Mouse (Mus musculus) CH12.LX (cell line): ENCODE measurements at regions not wholly inside any gene's neighbourhood (a gene's known extent, or its start where the extent isn't known, plus 50 kb on each side); places are given as distances from the start of the nearest gene placed in this dataset.

Source experiments
- EP300 ChIP-seq: IDR thresholded peaks from 2 replicates; pipeline ENCODE4 v1.6.1; 2011; ENCODE audit warnings: low read length, improper control_type of control experiment
- GABPA ChIP-seq: IDR thresholded peaks from 2 replicates; pipeline ENCODE4 v1.6.1; 2012; ENCODE audit warnings: low read depth, low read length, improper control_type of control experiment, inconsistent platforms; ENCODE audit not compliant: insufficient replicate concordance
- HCFC1 ChIP-seq: IDR thresholded peaks from 2 replicates; pipeline ENCODE4 v1.6.1; 2012; ENCODE audit warnings: low read depth, mild to moderate bottlenecking, inconsistent platforms, low read length, improper control_type of control experiment
- JUND ChIP-seq: conservative IDR thresholded peaks from 2 replicates; pipeline ENCODE4 v1.6.1; 2011; ENCODE audit warnings: low read depth, low read length, improper control_type of control experiment
- MAFK ChIP-seq: IDR thresholded peaks from 2 replicates; pipeline ENCODE4 v1.6.1; 2011; ENCODE audit warnings: low read length, improper control_type of control experiment; ENCODE audit not compliant: insufficient replicate concordance
- MAZ ChIP-seq: IDR thresholded peaks from 2 replicates; pipeline ENCODE4 v1.6.1; 2012; ENCODE audit warnings: low read depth, mild to moderate bottlenecking, inconsistent platforms, low read length, improper control_type of control experiment, moderate library complexity
- MEF2A ChIP-seq: IDR thresholded peaks from 2 replicates; pipeline ENCODE4 v1.6.1; 2014; ENCODE audit warnings: low read depth, mild to moderate bottlenecking, inconsistent platforms, low read length, improper control_type of control experiment, borderline replicate concordance
- MXI1 ChIP-seq: IDR thresholded peaks from 2 replicates; pipeline ENCODE4 v1.6.1; 2011; ENCODE audit warnings: mild to moderate bottlenecking, low read depth, low read length, improper control_type of control experiment
- POLR2AphosphoS2 ChIP-seq: IDR thresholded peaks from 2 replicates; pipeline ENCODE4 v1.6.1; 2011; ENCODE audit warnings: low read depth, low read length, improper control_type of control experiment
- RAD21 ChIP-seq: IDR thresholded peaks from 2 replicates; pipeline ENCODE4 v1.6.1; 2011; ENCODE audit warnings: low read depth, mild to moderate bottlenecking, low read length, improper control_type of control experiment, moderate library complexity
- TCF12 ChIP-seq: IDR thresholded peaks from 2 replicates; pipeline ENCODE4 v1.6.1; 2014; ENCODE audit warnings: low read depth, mild to moderate bottlenecking, inconsistent platforms, low read length, improper control_type of control experiment
- USF1 ChIP-seq: IDR thresholded peaks from 2 replicates; pipeline ENCODE4 v1.6.1; 2014; ENCODE audit warnings: low read depth, mild to moderate bottlenecking, inconsistent platforms, low read length, improper control_type of control experiment
- ZNF384 ChIP-seq: IDR thresholded peaks from 2 replicates; pipeline ENCODE4 v1.6.1; 2012; ENCODE audit warnings: low read depth, low read length, improper control_type of control experiment, inconsistent platforms

- TF ChIP-seq RAD21 (no peak), TCF12 (no peak), JUND (no peak), USF1 (no peak), MAFK (no peak), MXI1 (no peak), HCFC1 (no peak), POLR2AphosphoS2 (no peak), MEF2A (no peak), MAZ (no peak), ZNF384 (no peak), EP300 (no peak), GABPA (no peak)
These were observed 108.9 kb upstream of the Robo2 start for GRCm38 (mm10) chr16:74520501-74520900.
